Mouse (Mus musculus) adipose tissue, adult 10 weeks (tissue): ENCODE results near the gene Cyp4a32. TPM values are rescaled to one million over a fixed set of nuclear protein-coding genes. Genes with fewer than 3 reads are reported as not detected.

Source experiments
- polyA plus RNA-seq: library from polyadenylated mRNA; stranded (reverse); fragments of 350-450 nt; fragmentation: Illumina TruSeq; extraction: RNeasy Lipid Tissue Mini Kit (QIAGEN cat#74804); gene quantifications from one replicate; pipeline ENCODE4 v1.2.3, GENCODE M21; 2014; ENCODE audit warnings: low read depth, low replicate concordance

Gene Cyp4a32
- polyA plus RNA-seq, result not detected

DNA sequence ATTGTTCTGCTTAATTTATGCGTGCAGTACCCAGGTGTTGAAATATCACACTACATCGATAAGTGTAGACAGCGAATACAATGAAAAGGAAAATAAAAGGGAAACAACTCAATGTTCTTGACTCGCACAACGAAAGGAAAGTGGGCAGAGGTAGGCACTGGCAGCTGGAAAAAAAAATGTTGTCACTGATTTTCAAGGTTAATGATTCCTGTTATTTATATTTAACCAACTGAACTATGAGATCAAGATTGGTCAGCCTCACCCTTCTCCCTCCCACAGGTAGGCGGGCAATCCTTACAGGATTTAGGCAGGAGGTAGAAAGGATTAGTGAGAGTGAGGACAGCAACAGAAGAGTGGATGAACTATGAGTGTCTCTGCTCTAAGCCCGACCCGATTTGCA lies at the start of gene Cyp4a32:
Gene Cyp4a32, plus strand, starts transcription at position 359 of the 400 bp plus-strand sequence.

DNA sequence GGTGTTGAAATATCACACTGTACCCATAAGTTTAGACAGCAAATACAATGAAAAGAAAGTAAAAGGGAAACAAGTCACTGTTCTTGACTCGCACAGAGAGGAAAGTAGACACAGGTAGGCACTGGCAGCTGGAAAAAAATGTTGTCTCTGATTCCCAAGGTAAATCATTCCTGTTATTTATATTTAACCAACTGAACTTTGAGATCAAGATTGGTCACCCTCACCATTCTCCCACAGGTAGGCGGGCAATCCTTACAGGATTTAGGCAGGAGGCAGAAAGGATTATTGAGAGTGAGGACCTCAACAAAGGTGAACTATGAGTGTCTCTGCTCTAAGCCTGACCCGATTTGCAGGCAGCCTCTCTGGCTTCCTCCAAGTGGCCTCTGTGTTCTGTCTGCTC lies 37.4 kb upstream of the Cyp4a32 start, which contains the start of gene Cyp4a31:
Gene Cyp4a31, plus strand, starts transcription at position 249 of the 400 bp plus-strand sequence.

DNA sequence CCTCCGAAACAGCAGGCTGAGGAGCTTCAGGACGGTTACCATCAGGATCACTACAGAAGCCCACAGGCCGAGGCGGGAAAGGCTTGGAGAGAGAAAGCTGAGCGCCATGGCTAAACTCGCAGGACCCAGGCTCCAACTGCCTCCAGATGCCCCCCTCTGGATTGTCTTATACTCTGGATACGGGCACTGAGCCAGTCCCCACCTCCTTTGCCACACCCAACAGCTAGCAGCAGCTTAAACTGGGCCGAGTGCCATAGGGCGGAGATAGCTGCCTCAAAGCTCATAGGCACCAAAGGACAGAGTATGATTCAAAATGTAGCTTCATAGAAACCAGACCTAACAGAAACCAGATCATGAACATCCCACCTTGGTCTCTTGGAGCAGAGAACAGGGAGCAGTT lies 46.8 kb downstream of the Cyp4a32 start, which contains the start of gene Cyp4b1:
Gene Cyp4b1, minus strand, starts transcription at position 144 of the 400 bp plus-strand sequence.

Other genes starting within 250 kb of the Cyp4a32 start
- 0.16 TPM for gene Cyp4a12b, start 189.3 kb upstream of the Cyp4a32 start, polyA plus RNA-seq
- 1.5 TPM for gene Cyp4a30b, start 148.4 kb upstream of the Cyp4a32 start, polyA plus RNA-seq
- not detected for gene Cyp4a14, start 104.8 kb upstream of the Cyp4a32 start, polyA plus RNA-seq
- not detected for gene Cyp4a10, start 82.7 kb upstream of the Cyp4a32 start, polyA plus RNA-seq
- gene Cyp4a31, start 37.3 kb upstream of the Cyp4a32 start, polyA plus RNA-seq, result not detected
- 36.2 TPM for gene Cyp4b1, start 46.8 kb downstream of the Cyp4a32 start, polyA plus RNA-seq
- 27.6 TPM for gene Efcab14, start 136.8 kb downstream of the Cyp4a32 start, polyA plus RNA-seq
- 2.5 TPM for gene Tex38, start 180.0 kb downstream of the Cyp4a32 start, polyA plus RNA-seq
- 21.0 TPM for gene Atpaf1, start 183.8 kb downstream of the Cyp4a32 start, polyA plus RNA-seq
- gene Mob3c, start 227.1 kb downstream of the Cyp4a32 start, polyA plus RNA-seq, result 12.0 TPM
- gene Mknk1, start 238.2 kb downstream of the Cyp4a32 start, polyA plus RNA-seq, result 30.8 TPM